Mouse (Mus musculus): ENCODE results near the gene Maats1.

GRCm38 (mm10) chr16:38362493-38363255 is 20.7 kb upstream of the Maats1 start:
- TF ChIP-seq CTCF (IDR thresholded peaks at IDR 0.05; ENCODE audit: extremely low read depth, insufficient read depth, low read length) (no peak), POLR2A (IDR thresholded peaks at IDR 0.05; ENCODE audit: extremely low read depth, insufficient read depth, low read length) (no peak)
